Mouse (Mus musculus): ENCODE data around the gene Ptgs1. TPM values are rescaled to one million over a fixed set of nuclear protein-coding genes. Genes with fewer than 3 reads are reported as not detected.
A peak's percentile ranks its signal among the peaks of the same experiment; 100 is the strongest.

The Ptgs1 gene
- polyA plus RNA-seq, 1 experiment from 2014 or later: 76.1 TPM

DNA sequence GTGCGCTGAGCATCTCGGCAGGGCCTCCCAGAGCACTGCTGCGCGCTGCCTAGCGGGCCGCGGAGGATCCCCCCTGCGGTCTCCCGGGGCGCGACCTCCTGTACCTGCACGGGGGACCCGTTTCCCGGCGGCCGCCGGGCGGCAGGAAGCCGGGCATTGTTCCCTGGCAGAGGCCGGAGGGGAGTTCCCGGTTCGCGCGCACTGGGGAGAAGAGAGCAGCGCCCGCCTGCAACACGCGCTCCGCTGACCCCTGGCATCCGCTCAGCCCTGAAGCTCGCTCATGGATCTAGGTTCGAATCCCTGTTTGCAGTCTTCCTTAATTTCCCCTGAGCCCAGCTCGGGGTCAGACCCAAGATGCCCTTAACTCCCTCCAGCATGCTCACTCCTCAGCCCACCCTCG is 19.4 kb upstream of the Ptgs1 start:
- no peak for ATAC-seq (ENCODE audit: low read depth)
- H3K27me3 ChIP-seq (ENCODE audit: control insufficient read depth, insufficient read depth, low read depth, low read length): peaks cover 20% of the 10 kb centered on the region
- peak overlapping the region; percentile 38 for H3K4me2 ChIP-seq (ENCODE audit: low read depth, low read length)
- H3K9me3 ChIP-seq (ENCODE audit: control insufficient read depth, low read length): no peaks in the 10 kb centered on the region
- H3K36me3 ChIP-seq (ENCODE audit: control insufficient read depth, insufficient read depth, low read length): no peaks in the 10 kb centered on the region
- 0 out of 2 replicates have a peak overlapping the region, but pooled peaks have one; percentile 16 for H3K27ac ChIP-seq (ENCODE audit: low read length)
- peak overlapping the region; percentile 28 for H3K4me3 ChIP-seq (ENCODE audit: low read length)
- peaks cover 29% of the 10 kb centered on the region for H3K4me1 ChIP-seq (replicated peaks; ENCODE audit: control insufficient read depth, insufficient read depth, low read length)
- peak overlapping the region; percentile 39 for H3K9ac ChIP-seq (ENCODE audit: low read length)
- 5% methylated on average over 27 of the region's 34 CpGs for WGBS

DNA sequence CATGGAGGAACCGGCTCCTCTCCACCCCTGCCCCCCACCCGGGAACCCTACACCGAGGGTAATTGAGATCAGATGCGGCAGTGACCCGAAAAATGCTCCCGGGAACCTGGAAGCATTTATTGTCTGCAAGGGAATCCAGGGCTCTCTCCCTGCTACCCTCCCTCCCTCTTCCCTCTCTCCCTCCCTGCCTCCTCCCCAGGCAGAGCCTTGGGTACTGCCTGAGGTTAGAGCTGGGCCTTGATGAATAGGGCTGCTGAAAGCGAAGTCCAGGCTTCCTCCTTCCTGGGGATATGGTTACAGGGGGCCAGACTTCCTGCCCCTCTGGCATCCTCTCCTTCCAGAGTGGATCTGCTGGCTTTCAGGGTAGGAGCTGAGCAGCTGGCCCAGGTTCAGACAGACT is 18.4 kb upstream of the Ptgs1 start:
- H3K27me3 ChIP-seq (ENCODE audit: control insufficient read depth, insufficient read depth, low read depth, low read length): peaks cover 20% of the 10 kb centered on the region
- peak overlapping the region; percentile 38 for H3K27ac ChIP-seq (ENCODE audit: low read length)
- no peak overlapping the region for H3K4me2 ChIP-seq (ENCODE audit: low read depth, low read length)
- ATAC-seq (ENCODE audit: low read depth): no peak
- H3K9ac ChIP-seq (ENCODE audit: low read length): no peak overlapping the region
- no peak overlapping the region for H3K4me3 ChIP-seq (ENCODE audit: low read length)
- 38% methylated on average over 7 of the region's 7 CpGs for WGBS
- H3K9me3 ChIP-seq (ENCODE audit: control insufficient read depth, low read length): no peaks in the 10 kb centered on the region
- H3K4me1 ChIP-seq (replicated peaks; ENCODE audit: control insufficient read depth, insufficient read depth, low read length): peaks cover 39% of the 10 kb centered on the region
- no peaks in the 10 kb centered on the region for H3K36me3 ChIP-seq (ENCODE audit: control insufficient read depth, insufficient read depth, low read length)

DNA sequence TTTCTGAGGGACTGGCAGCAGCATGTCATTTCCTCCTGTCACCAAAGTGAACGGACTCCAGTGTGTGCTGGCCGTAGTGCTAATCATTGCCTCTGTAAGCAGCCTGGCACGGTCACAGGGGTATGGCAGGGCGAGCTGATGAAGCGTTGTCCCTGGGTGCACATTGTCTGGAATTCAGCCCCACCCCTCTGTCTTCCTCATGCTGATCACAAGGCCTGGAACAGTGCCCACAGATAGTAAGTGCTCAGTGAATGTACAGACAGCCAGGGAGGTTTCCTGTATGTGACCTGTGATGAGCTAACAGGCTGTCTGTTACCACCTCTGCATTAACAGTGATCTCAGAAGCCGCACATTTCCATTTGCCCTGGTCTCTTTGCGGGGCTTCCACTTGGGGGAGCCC is 17.1 kb upstream of the Ptgs1 start:
- ATAC-seq (ENCODE audit: low read depth): no peak
- H3K4me2 ChIP-seq (ENCODE audit: low read depth, low read length): no peak overlapping the region
- H3K27me3 ChIP-seq (ENCODE audit: control insufficient read depth, insufficient read depth, low read depth, low read length): peaks cover 20% of the 10 kb centered on the region
- H3K36me3 ChIP-seq (ENCODE audit: control insufficient read depth, insufficient read depth, low read length): no peaks in the 10 kb centered on the region
- H3K9ac ChIP-seq (ENCODE audit: low read length): no peak overlapping the region
- no peak overlapping the region for H3K4me3 ChIP-seq (ENCODE audit: low read length)
- no peaks in the 10 kb centered on the region for H3K9me3 ChIP-seq (ENCODE audit: control insufficient read depth, low read length)
- H3K4me1 ChIP-seq (replicated peaks; ENCODE audit: control insufficient read depth, insufficient read depth, low read length): peaks cover 52% of the 10 kb centered on the region
- WGBS: 32% methylated on average over 7 of the region's 7 CpGs
- H3K27ac ChIP-seq (ENCODE audit: low read length): peak overlapping the region; percentile 69

DNA sequence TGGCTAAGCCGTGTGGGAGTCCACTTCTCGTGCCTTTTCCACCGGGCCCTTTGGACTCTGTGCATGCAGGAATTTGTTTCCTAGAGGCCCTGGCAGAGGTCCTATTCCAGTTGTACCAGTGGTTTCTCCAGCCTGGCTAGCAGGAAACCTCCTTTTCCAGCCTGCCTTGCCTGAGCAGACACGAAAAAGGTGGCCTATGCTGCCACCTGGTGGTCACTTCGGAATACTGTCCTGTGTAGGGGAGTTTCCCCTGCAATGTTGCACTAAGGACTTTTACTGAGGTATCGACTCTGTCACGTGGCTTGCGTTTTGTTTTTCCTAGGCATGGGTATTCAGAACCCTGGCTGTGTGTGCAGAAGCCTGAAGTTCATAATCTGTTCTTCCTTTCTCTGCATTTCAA is 16.2 kb upstream of the Ptgs1 start:
- Histone ChIP-seq H3K36me3 (ENCODE audit: control insufficient read depth, insufficient read depth, low read length) (no peaks in the 10 kb centered on the region), H3K9me3 (ENCODE audit: control insufficient read depth, low read length) (no peaks in the 10 kb centered on the region), H3K27me3 (ENCODE audit: control insufficient read depth, insufficient read depth, low read depth, low read length) (peaks cover 19% of the 10 kb centered on the region), H3K4me2 (ENCODE audit: low read depth, low read length) (peak overlapping the region; percentile 54), H3K27ac (ENCODE audit: low read length) (peak overlapping the region; percentile 69), H3K4me1 (replicated peaks; ENCODE audit: control insufficient read depth, insufficient read depth, low read length) (peaks cover 54% of the 10 kb centered on the region), H3K9ac (ENCODE audit: low read length) (no peak overlapping the region; the same call in 1 of the 2 replicates), H3K4me3 (ENCODE audit: low read length) (peak overlapping the region; percentile 27)
- peak; percentile 48 for ATAC-seq (ENCODE audit: low read depth)
- WGBS: 4% methylated on average over 8 of the region's 8 CpGs

DNA sequence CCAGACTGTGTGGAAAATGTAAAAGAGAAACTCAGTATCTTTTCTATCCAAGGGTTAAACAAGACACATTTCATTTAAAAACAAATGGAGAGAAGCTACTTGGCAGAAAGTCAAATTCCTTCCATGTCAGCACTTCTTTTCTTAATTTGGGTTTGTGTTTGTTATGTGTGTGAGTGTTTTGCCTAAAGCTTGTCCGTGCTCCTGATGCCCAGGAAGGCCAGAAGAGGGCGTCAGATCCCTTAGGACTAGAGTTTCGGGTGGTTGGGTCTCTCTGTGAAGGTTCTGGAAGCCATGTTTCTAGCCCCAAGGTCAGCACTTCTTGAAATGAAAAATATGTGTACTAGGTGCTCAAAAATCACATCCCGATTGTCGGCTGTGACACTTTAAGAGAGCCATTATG is 15.8 kb upstream of the Ptgs1 start:
- Histone ChIP-seq H3K9ac (ENCODE audit: low read length) (no peak overlapping the region), H3K4me3 (ENCODE audit: low read length) (peak overlapping the region; percentile 27), H3K4me2 (ENCODE audit: low read depth, low read length) (peak overlapping the region; percentile 54), H3K4me1 (replicated peaks; ENCODE audit: control insufficient read depth, insufficient read depth, low read length) (peaks cover 54% of the 10 kb centered on the region), H3K27me3 (ENCODE audit: control insufficient read depth, insufficient read depth, low read depth, low read length) (peaks cover 15% of the 10 kb centered on the region), H3K36me3 (ENCODE audit: control insufficient read depth, insufficient read depth, low read length) (no peaks in the 10 kb centered on the region), H3K9me3 (ENCODE audit: control insufficient read depth, low read length) (no peaks in the 10 kb centered on the region), H3K27ac (ENCODE audit: low read length) (0 out of 2 replicates have a peak overlapping the region, but pooled peaks have one; percentile 55)
- WGBS: 49% methylated on average over 5 of the region's 5 CpGs
- ATAC-seq (ENCODE audit: low read depth): no peak

DNA sequence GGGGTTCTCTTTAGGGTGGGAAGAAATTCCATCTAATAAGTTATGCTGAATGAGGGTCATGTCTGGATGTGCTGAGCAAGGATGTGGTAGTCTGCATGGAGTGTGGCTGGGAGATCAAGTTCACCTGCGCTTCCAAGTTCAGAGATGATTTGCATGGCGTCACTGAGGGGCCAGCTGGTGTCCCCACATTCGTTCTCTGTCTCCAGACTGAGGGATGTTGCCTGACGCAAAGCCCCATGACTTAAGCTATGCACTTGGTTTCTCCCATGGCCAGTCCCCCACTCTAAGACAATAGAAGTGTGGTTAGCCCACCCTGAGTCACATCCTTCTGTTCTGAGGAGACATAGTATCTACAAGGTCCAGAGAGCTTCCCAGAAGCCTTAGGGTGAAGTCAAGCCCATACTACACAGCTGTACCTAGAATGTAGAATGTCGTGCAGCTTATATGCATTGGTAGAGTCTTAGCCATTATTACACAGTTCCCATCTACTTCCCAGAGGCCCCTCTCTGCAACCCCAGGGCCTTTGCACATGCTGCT is 15.0 kb upstream of the Ptgs1 start:
- Histone ChIP-seq H3K4me2 (ENCODE audit: low read depth, low read length) (no peak overlapping the region), H3K27me3 (ENCODE audit: control insufficient read depth, insufficient read depth, low read depth, low read length) (peaks cover 13% of the 10 kb centered on the region), H3K27ac (ENCODE audit: low read length) (peak overlapping the region; percentile 95), H3K4me1 (replicated peaks; ENCODE audit: control insufficient read depth, insufficient read depth, low read length) (peaks cover 54% of the 10 kb centered on the region), H3K4me3 (ENCODE audit: low read length) (no peak overlapping the region), H3K9ac (ENCODE audit: low read length) (no peak overlapping the region), H3K9me3 (ENCODE audit: control insufficient read depth, low read length) (no peaks in the 10 kb centered on the region), H3K36me3 (ENCODE audit: control insufficient read depth, insufficient read depth, low read length) (no peaks in the 10 kb centered on the region)
- 90% methylated on average over 5 of the region's 5 CpGs for WGBS
- no peak for ATAC-seq (ENCODE audit: low read depth)

DNA sequence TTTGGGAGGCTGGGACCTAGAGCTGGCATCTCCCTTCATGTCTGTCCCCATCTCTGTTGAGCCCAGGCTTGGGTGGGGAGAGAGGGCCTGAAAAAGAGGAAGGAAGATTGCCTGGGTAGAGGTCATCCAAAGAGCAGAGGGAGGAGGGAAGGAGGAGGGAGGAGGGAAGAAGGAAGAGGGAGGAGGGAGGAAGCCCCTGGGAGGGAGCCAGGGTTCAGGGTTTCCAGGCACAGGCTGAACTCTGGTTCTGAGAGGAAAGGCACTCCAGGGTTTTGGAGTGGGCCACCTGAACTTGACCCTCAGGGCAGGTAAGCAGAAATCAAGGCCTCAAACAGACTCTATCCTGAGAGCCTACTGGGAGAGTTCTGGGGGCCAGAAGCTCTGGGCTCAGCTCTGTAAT is 13.7 kb upstream of the Ptgs1 start:
- Histone ChIP-seq H3K27ac (ENCODE audit: low read length) (peak overlapping the region; percentile 95), H3K27me3 (ENCODE audit: control insufficient read depth, insufficient read depth, low read depth, low read length) (peaks cover under 1% of the 10 kb centered on the region; the same call in 1 of the 2 replicates), H3K9ac (ENCODE audit: low read length) (peak overlapping the region; percentile 29; the same call in 1 of the 2 replicates), H3K4me2 (ENCODE audit: low read depth, low read length) (peak overlapping the region; percentile 9; the same call in 1 of the 2 replicates), H3K9me3 (ENCODE audit: control insufficient read depth, low read length) (no peaks in the 10 kb centered on the region), H3K4me3 (ENCODE audit: low read length) (no peak overlapping the region), H3K4me1 (replicated peaks; ENCODE audit: control insufficient read depth, insufficient read depth, low read length) (peaks cover 46% of the 10 kb centered on the region), H3K36me3 (ENCODE audit: control insufficient read depth, insufficient read depth, low read length) (no peaks in the 10 kb centered on the region)
- peak; percentile 39 for ATAC-seq (ENCODE audit: low read depth)

DNA sequence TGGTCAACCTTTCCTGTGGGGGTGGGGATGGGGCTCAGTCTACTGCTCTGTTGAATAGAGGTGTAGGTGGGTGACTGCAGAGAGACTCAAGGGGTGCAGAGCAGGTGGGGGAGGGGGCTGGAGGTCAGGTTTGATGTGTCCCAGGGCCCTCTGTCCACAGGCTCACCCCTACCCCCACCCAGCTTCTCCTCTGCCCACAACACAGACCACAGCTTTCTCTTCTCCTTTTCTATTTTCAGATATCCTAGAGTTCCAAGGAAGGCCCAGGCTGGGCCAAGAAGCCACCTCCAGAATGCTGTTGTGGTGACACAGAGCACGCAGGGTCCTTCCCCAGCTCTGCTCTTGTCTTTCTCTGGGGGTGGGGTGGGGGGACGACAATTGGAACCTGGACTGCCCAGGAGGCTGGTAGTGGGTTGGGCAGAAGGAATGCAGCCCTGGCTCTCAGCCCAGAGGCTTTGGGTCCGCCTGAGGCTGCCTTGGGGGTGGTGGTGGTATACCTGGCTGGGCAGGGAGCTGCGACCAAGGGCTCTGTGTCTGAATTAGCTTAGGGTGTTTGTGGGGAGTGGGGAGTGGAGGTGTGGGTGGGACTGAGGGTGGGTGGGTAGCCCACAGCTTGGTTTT is 13.2 kb upstream of the Ptgs1 start:
- WGBS: 27% methylated on average over 4 of the region's 4 CpGs
- no peaks in the 10 kb centered on the region for H3K9me3 ChIP-seq (ENCODE audit: control insufficient read depth, low read length)
- peak overlapping the region; percentile 95 for H3K27ac ChIP-seq (ENCODE audit: low read length)
- peak overlapping the region; percentile 39 for H3K4me2 ChIP-seq (ENCODE audit: low read depth, low read length)
- peak overlapping the region; percentile 50 for H3K9ac ChIP-seq (ENCODE audit: low read length)
- ATAC-seq (ENCODE audit: low read depth): peak; percentile 83
- no peaks in the 10 kb centered on the region for H3K36me3 ChIP-seq (ENCODE audit: control insufficient read depth, insufficient read depth, low read length)
- peaks cover 42% of the 10 kb centered on the region for H3K4me1 ChIP-seq (replicated peaks; ENCODE audit: control insufficient read depth, insufficient read depth, low read length)
- H3K4me3 ChIP-seq (ENCODE audit: low read length): no peak overlapping the region
- H3K27me3 ChIP-seq (ENCODE audit: control insufficient read depth, insufficient read depth, low read depth, low read length): no peaks in the 10 kb centered on the region; the same call in 1 of the 2 replicates

DNA sequence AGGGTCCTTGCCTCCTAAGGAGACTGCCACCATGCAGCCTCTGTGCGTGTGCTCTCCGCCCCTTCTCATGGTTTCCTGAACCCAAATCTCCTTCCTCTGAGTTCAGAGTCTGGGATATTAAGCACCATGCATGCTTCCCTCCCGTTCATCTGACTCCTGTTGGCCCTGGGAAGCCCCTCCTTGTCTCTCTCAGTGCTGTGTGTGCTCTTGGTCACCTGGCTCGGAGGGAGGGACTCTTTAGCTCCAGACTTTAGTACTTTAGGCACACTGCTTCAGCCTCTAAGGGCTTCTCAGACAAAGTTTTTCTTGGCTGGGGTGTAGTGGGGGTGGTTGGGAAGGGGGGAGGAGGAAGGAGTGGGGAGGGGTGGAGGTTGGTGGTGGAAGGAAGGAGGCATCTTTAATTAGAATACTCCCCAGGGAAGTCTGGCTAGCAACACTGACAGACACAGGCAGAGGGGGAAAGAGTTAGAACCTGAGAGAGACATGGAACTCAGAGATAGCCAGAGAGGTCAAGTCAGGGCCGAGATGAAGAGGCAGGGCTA is 12.5 kb upstream of the Ptgs1 start:
- no peaks in the 10 kb centered on the region for H3K27me3 ChIP-seq (ENCODE audit: control insufficient read depth, insufficient read depth, low read depth, low read length)
- no peaks in the 10 kb centered on the region for H3K9me3 ChIP-seq (ENCODE audit: control insufficient read depth, low read length)
- 25% methylated on average over 5 of the region's 5 CpGs for WGBS
- peak overlapping the region; percentile 50 for H3K9ac ChIP-seq (ENCODE audit: low read length)
- peak overlapping the region; percentile 3; the same call in 1 of the 2 replicates for H3K4me3 ChIP-seq (ENCODE audit: low read length)
- H3K4me1 ChIP-seq (replicated peaks; ENCODE audit: control insufficient read depth, insufficient read depth, low read length): peaks cover 38% of the 10 kb centered on the region
- no peaks in the 10 kb centered on the region for H3K36me3 ChIP-seq (ENCODE audit: control insufficient read depth, insufficient read depth, low read length)
- H3K4me2 ChIP-seq (ENCODE audit: low read depth, low read length): peak overlapping the region; percentile 39
- H3K27ac ChIP-seq (ENCODE audit: low read length): peak overlapping the region; percentile 95
- ATAC-seq (ENCODE audit: low read depth): peak; percentile 72
